Mouse (Mus musculus): Measurements from ENCODE around the gene Gm266.

DNA sequence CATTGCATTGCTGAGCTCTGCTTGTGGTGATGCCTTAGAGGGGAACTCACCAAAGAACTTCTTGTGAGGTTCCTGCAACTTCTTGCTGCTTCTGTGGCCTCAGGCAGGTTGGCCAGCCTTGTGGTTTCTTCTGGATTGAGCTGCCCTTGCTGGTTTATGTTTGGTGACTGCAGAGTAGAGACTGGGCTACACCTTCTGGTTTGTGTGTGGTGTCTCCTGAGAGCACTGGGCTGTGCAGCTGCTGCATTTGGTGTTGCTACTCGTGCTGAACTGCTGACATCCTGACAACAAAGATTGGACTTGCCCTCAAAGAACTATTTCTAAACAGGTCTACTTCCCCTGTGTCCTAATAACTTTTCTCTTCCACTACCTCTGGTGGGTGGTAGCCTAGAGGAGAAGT lies 38.8 kb upstream of the Gm266 start:
- TF ChIP-seq TAL1 (conservative IDR thresholded peaks at IDR 0.05; ENCODE audit: low read depth, low read length) (no peak), CTCF (IDR thresholded peaks at IDR 0.05; ENCODE audit: low read depth, low read length) (no peak), POLR2AphosphoS5 (IDR thresholded peaks at IDR 0.05; ENCODE audit: insufficient replicate concordance, low read depth, low read length) (no peak), GATA2 (IDR thresholded peaks at IDR 0.05; ENCODE audit: borderline replicate concordance, low read depth, low read length) (no peak)

All from G1E (cell line).